Mouse (Mus musculus) kidney, adult 9 months (tissue): ENCODE data around the gene Sprn.
A peak's percentile ranks its signal among the peaks of the same experiment; 100 is the strongest.

Source experiments
- DNase-seq: peaks from one replicate; pipeline ENCODE4 v3.0.0; 2022

The Sprn gene

GRCm38 (mm10) chr7:140154218-140154927 is at the start of gene Sprn:
TSS of gene Sprn (minus strand) at chr7:140154877.
- DNase-seq, result no peak

- DNase-seq, result no peak
Observed at GRCm38 (mm10) chr7:140201090-140201489, 46.4 kb upstream of the Sprn start.

GRCm38 (mm10) chr7:140196002-140196401 is 41.3 kb upstream of the Sprn start:
- no peak for DNase-seq

GRCm38 (mm10) chr7:140194031-140194430 is 39.4 kb upstream of the Sprn start:
- no peak for DNase-seq

GRCm38 (mm10) chr7:140192851-140193250 is 38.2 kb upstream of the Sprn start:
- DNase-seq, result no peak

GRCm38 (mm10) chr7:140192445-140192844 is 37.8 kb upstream of the Sprn start:
- DNase-seq, result no peak

GRCm38 (mm10) chr7:140190435-140190834 is 35.8 kb upstream of the Sprn start:
- no peak for DNase-seq

- DNase-seq, result no peak
Observed at GRCm38 (mm10) chr7:140188391-140189328, 34.0 kb upstream of the Sprn start.

- no peak for DNase-seq
Observed at GRCm38 (mm10) chr7:140187721-140188390, 33.2 kb upstream of the Sprn start.

GRCm38 (mm10) chr7:140186646-140187620 is 32.3 kb upstream of the Sprn start:
- peak; percentile 91 for DNase-seq

GRCm38 (mm10) chr7:140184206-140184605 is 29.5 kb upstream of the Sprn start:
- peak; percentile 67 for DNase-seq

GRCm38 (mm10) chr7:140180692-140181091 is 26.0 kb upstream of the Sprn start:
- no peak for DNase-seq

- DNase-seq, result peak; percentile 94
Observed at GRCm38 (mm10) chr7:140179176-140179575, 24.5 kb upstream of the Sprn start.

GRCm38 (mm10) chr7:140172936-140173335 is 18.3 kb upstream of the Sprn start, which contains the start of gene Olfr523:
TSS of gene Olfr523 (plus strand) at chr7:140173217.
- DNase-seq, result no peak

- peak; percentile 81 for DNase-seq
Observed at GRCm38 (mm10) chr7:140170863-140171262, 16.2 kb upstream of the Sprn start.

GRCm38 (mm10) chr7:140169386-140169785 is 14.7 kb upstream of the Sprn start:
- peak; percentile 67 for DNase-seq

GRCm38 (mm10) chr7:140167950-140168349 is 13.3 kb upstream of the Sprn start:
- DNase-seq, result no peak

- DNase-seq, result no peak
Observed at GRCm38 (mm10) chr7:140164664-140165063, 10.0 kb upstream of the Sprn start, which contains the start of gene Olfr522. TSS of gene Olfr522 (minus strand) at chr7:140164764.

GRCm38 (mm10) chr7:140160363-140160762 is 5.7 kb upstream of the Sprn start:
- DNase-seq, result no peak

- DNase-seq, result no peak
Observed at GRCm38 (mm10) chr7:140153829-140154217, 854 bp downstream of the Sprn start.

- DNase-seq, result no peak
Observed at GRCm38 (mm10) chr7:140153383-140153782, 1.3 kb downstream of the Sprn start.

- no peak for DNase-seq
Observed at GRCm38 (mm10) chr7:140144550-140144949, 10.1 kb downstream of the Sprn start.
